In the genomic region with DNA sequence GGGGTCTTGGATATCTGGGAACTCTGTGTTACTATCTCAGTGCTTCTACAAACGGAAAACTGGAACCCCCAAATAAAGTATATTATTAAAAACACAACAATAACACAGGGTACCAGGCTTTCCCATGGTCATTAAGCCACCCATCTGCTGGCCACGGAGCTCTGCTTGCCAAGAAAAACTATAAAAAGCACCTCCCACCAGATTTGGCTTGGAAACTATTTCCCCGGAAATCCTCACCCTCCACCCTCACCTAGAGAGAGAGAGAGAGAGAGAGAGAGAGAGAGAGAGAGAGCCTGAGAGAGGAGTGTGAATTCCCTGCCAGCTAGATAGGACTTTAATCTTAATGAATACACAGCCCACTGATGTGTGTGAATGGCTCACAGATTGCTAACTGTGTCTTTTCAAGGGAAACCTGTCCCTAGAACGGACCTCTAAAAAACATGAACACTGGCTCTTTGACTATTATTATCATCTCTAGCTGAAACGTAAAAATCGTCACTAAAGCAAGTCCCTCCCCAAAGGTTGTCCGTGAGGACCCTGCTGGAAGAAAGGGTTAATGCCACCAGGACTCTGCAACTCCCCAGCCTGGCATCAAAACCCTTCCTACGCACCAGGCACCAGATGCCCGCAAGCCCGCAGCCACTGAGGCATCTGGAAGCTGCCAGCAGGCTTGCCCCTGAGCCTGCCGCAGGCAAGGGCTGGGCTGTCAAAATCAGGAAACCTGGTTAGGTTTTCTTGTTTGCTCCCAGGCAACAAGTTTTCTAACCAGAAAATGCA, we compare ENCODE assay signal across 9 mouse cellular contexts. TPM values are rescaled to one million over a fixed set of nuclear protein-coding genes. Genes with fewer than 3 reads are reported as not detected.
DNase-seq lines count a peak whose midpoint lies in the region; ATAC-seq and TF ChIP-seq lines count a peak whose summit lies in the region.
"Had no signal": no experiment of that assay in that cellular context is flagged by ENCODE, and none has a peak within 500 bp of the region (broad histone marks: within the 10 kb centered on the region; RNA-seq: fewer than 3 reads in every experiment).

No protein-coding gene starts in this region.

- 62% methylated on average over 11 of the region's 11 CpGs for WGBS in forebrain, embryonic 12.5 days
- WGBS in forebrain, embryonic 10.5 days: 66% methylated on average over 11 of the region's 11 CpGs
- 50% methylated on average over 11 of the region's 11 CpGs for WGBS in lung, embryonic 15.5 days
- 11% methylated on average over 11 of the region's 11 CpGs for WGBS in heart, postnatal 0 days
- WGBS in neural tube, embryonic 15.5 days: 30% methylated on average over 11 of the region's 11 CpGs

- no peaks in the 10 kb centered on the region for H3K36me3 ChIP-seq in forebrain, embryonic 12.5 days (replicated peaks)
- H3K36me3 ChIP-seq in forebrain, embryonic 10.5 days (replicated peaks): no peaks in the 10 kb centered on the region
- no peaks in the 10 kb centered on the region for H3K36me3 ChIP-seq in lung, embryonic 15.5 days
- no peaks in the 10 kb centered on the region for H3K36me3 ChIP-seq in heart, postnatal 0 days (replicated peaks; ENCODE audit: control insufficient read depth, insufficient read depth, low read length)
- H3K36me3 ChIP-seq in neural tube, embryonic 15.5 days: no peaks in the 10 kb centered on the region

- no peak overlapping the region for H3K27ac ChIP-seq in forebrain, embryonic 12.5 days
- no peak overlapping the region for H3K27ac ChIP-seq in forebrain, embryonic 10.5 days
- no peak overlapping the region for H3K27ac ChIP-seq in lung, embryonic 15.5 days
- H3K27ac ChIP-seq in heart, postnatal 0 days (ENCODE audit: low read depth): peak overlapping the region; percentile 94
- H3K27ac ChIP-seq in neural tube, embryonic 15.5 days (replicated peaks): no peak overlapping the region

- peak overlapping the region; percentile 45; the same call in 1 of the 2 replicates for H3K4me3 ChIP-seq in forebrain, embryonic 12.5 days (replicated peaks)
- no peak overlapping the region for H3K4me3 ChIP-seq in forebrain, embryonic 10.5 days
- H3K4me3 ChIP-seq in lung, embryonic 15.5 days: peak overlapping the region; percentile 51
- H3K4me3 ChIP-seq in heart, postnatal 0 days (ENCODE audit: low read depth, low read length): peak overlapping the region; percentile 54
- H3K4me3 ChIP-seq in neural tube, embryonic 15.5 days (replicated peaks): no peak overlapping the region

- TF ChIP-seq EP300 in heart, postnatal 0 days (IDR thresholded peaks at IDR 0.05; ENCODE audit: low read depth): 0 out of 2 replicates have a peak, but pooled peaks have one; percentile 35

- H3K9me3 ChIP-seq in forebrain, embryonic 12.5 days: no peaks in the 10 kb centered on the region
- no peaks in the 10 kb centered on the region for H3K9me3 ChIP-seq in forebrain, embryonic 10.5 days
- H3K9me3 ChIP-seq in lung, embryonic 15.5 days: no peaks in the 10 kb centered on the region
- H3K9me3 ChIP-seq in heart, postnatal 0 days (replicated peaks; ENCODE audit: control insufficient read depth, low read length): no peaks in the 10 kb centered on the region
- H3K9me3 ChIP-seq in neural tube, embryonic 15.5 days (replicated peaks): no peaks in the 10 kb centered on the region

- no peak for TF ChIP-seq CTCF in heart, postnatal 0 days (IDR thresholded peaks at IDR 0.05; ENCODE audit: low read depth)

- H3K4me1 ChIP-seq in forebrain, embryonic 12.5 days: peaks cover 28% of the 10 kb centered on the region
- H3K4me1 ChIP-seq in forebrain, embryonic 10.5 days: peaks cover 33% of the 10 kb centered on the region
- H3K4me1 ChIP-seq in lung, embryonic 15.5 days: peaks cover 17% of the 10 kb centered on the region
- H3K4me1 ChIP-seq in heart, postnatal 0 days (ENCODE audit: control insufficient read depth, insufficient read depth): peaks cover 35% of the 10 kb centered on the region
- peaks cover 39% of the 10 kb centered on the region for H3K4me1 ChIP-seq in neural tube, embryonic 15.5 days

- no peak overlapping the region; the same call in 1 of the 2 replicates for H3K4me2 ChIP-seq in forebrain, embryonic 12.5 days
- peak overlapping the region; percentile 74 for H3K4me2 ChIP-seq in lung, embryonic 15.5 days
- peak overlapping the region; percentile 63 for H3K4me2 ChIP-seq in heart, postnatal 0 days (ENCODE audit: low read depth, low read length)
- peak overlapping the region; percentile 2; the same call in 1 of the 2 replicates for H3K4me2 ChIP-seq in neural tube, embryonic 15.5 days

- peaks cover 48% of the 10 kb centered on the region for H3K27me3 ChIP-seq in forebrain, embryonic 12.5 days
- peaks cover 60% of the 10 kb centered on the region for H3K27me3 ChIP-seq in forebrain, embryonic 10.5 days (ENCODE audit: poor library complexity, severe bottlenecking)
- peaks cover 27% of the 10 kb centered on the region for H3K27me3 ChIP-seq in lung, embryonic 15.5 days
- H3K27me3 ChIP-seq in heart, postnatal 0 days (ENCODE audit: control insufficient read depth, insufficient read depth, low read length): no peaks in the 10 kb centered on the region
- peaks cover 31% of the 10 kb centered on the region for H3K27me3 ChIP-seq in neural tube, embryonic 15.5 days (replicated peaks)

- no peak for DNase-seq in forebrain, embryonic 10.5 days (ENCODE audit: extremely low spot score, low spot score)
- DNase-seq in lung, postnatal 10 days: no peak
- peak; percentile 64 for DNase-seq in heart, postnatal 0 days (ENCODE audit: low spot score)
- DNase-seq in urinary bladder, postnatal 36 days (ENCODE audit: low spot score in 2 of 2): no peak
- DNase-seq in liver: no peak
- DNase-seq: liver, postnatal 0 days had no signal

- no peak; the same call in 1 of the 2 replicates for ATAC-seq in forebrain, embryonic 12.5 days (ENCODE audit: low FRiP score)
- ATAC-seq in lung, embryonic 15.5 days (ENCODE audit: borderline replicate concordance, extremely low read depth, low FRiP score, low TSS enrichment): no peak
- ATAC-seq in heart, postnatal 0 days (ENCODE audit: insufficient read depth, low read depth): 0 out of 2 replicates have a peak, but pooled peaks have one; percentile 5
- ATAC-seq in neural tube, embryonic 15.5 days (ENCODE audit: low FRiP score): no peak

- no peak overlapping the region for H3K9ac ChIP-seq in forebrain, embryonic 12.5 days
- no peak overlapping the region; the same call in 1 of the 2 replicates for H3K9ac ChIP-seq in lung, embryonic 15.5 days
- H3K9ac ChIP-seq in heart, postnatal 0 days (replicated peaks; ENCODE audit: low read depth, low read length): peak overlapping the region; percentile 58; the same call in 1 of the 2 replicates
- H3K9ac ChIP-seq in neural tube, embryonic 15.5 days (replicated peaks): no peak overlapping the region
- H3K9ac ChIP-seq: liver, postnatal 0 days had no signal

RNA-seq across cellular contexts. Expression of gene Nfatc2, which starts 12.7 kb away (rescaled TPM):
- 0.78 and 1.2 TPM in 2 replicates for polyA plus RNA-seq in forebrain, embryonic 12.5 days (2016; fragmentation: Nextera tagmentation; extraction: Ambion mirVana)
- 0.36 and 0.53 TPM in 2 replicates for polyA plus RNA-seq in forebrain, embryonic 10.5 days (2016; fragmentation: Nextera tagmentation; extraction: Ambion mirVana)
- polyA plus RNA-seq in lung, embryonic 15.5 days (2015; fragmentation: Nextera tagmentation; extraction: Ambion mirVana): 1.2 and 1.8 TPM in 2 replicates
- 7.4 and 10.1 TPM in 2 replicates for total RNA-seq in heart, postnatal 0 days (2014; rRNA removed; ENCODE audit: low replicate concordance)
- polyA plus RNA-seq in heart, postnatal 0 days (2015; fragmentation: Nextera tagmentation; extraction: Ambion mirVana): 7.3 and 8.2 TPM in 2 replicates
- 4.8 and 5.6 TPM in 2 replicates for polyA plus RNA-seq in neural tube, embryonic 15.5 days (2015; fragmentation: Nextera tagmentation; extraction: Ambion mirVana)

Comparison
In these comparisons a context has a peak if more than half of its experiments do, and no peak if none do; other contexts are left out.
1. H3K4me3 ChIP-seq: peak in forebrain, embryonic 12.5 days (single experiment), lung, embryonic 15.5 days (single experiment) and heart, postnatal 0 days (single experiment); none in forebrain, embryonic 10.5 days (single experiment) and neural tube, embryonic 15.5 days (single experiment).